Mouse (Mus musculus) left cerebral cortex, postnatal 25 days (tissue): ENCODE data around the gene Gm47955. TPM values are rescaled to one million over a fixed set of nuclear protein-coding genes. Genes with fewer than 3 reads are reported as not detected.
"Not testable (repeated sequence)": the region's sequence is repeated elsewhere in the genome, so short reads cannot be mapped to it uniquely, and the experiment has no call there.

ENCODE experiments used
- DNase-seq, 2 experiments: peaks; one replicate each; pipeline ENCODE4 v3.0.0; 2022; ENCODE audit warnings: low spot score in 2 of 2, mixed read lengths in 1 of 2
- intact Hi-C: fragments of 180-260 bp; cut with DNase I; formaldehyde crosslinking; loops from one replicate; pipeline ENCODE4 v1.15.1; 2025
- total RNA-seq, 2 experiments: library from RNA; stranded (reverse); gene quantifications; 2 replicates each; pipeline ENCODE4 v1.2.3; 2021

Gm47955 gene
- total RNA-seq, 2 experiments from 2014 or later: not detected

GRCm38 (mm10) chr1:82991062-82991461 is 31.0 kb downstream of the Gm47955 start:
- no peak for DNase-seq
- intact Hi-C loops: no loop called here

DNA sequence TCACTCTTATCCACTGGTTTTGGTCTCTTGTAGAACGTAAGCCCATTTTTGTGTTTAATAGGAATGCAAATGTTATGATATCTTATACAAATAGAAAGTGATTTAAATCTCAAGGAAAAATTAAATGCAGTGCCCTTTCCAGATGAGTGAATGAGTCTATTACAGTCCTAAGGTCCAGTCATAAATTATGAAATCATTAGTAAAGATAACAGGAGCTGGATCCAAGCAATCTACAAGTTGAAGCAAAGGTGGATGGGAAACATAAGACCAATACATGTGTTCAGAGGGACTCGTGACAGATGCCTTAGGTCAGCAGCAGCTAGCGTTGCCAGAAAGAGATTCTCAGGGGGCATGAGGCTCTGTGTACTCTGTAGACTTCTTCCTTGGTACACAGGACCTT is 31.5 kb downstream of the Gm47955 start:
- intact Hi-C loops: no loop called here
- no peak for DNase-seq

- DNase-seq: no peak
- intact Hi-C loops: no loop called here
Observed at GRCm38 (mm10) chr1:82992093-82992492, 32.0 kb downstream of the Gm47955 start.

DNA sequence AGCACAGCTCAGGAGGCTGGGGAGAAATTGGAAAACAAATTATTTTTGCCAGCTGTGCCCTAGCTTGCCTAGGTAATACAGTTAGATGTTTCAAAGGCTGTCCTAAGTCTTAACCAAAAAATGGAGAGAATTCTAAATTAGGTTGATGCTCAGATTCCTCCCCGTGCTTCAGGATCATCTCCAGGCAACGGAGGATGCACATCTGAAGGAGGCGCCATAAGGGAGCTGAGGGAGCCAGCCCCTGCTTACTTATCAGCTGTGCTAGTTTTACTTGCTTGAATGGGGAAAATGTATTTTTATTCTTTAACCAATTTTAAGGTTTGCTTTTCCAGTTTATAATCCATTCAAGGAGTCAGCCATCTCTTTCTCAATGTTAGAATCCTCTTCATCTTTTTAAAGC is 33.9 kb downstream of the Gm47955 start:
- intact Hi-C loops: no loop called here
- DNase-seq: no peak

DNA sequence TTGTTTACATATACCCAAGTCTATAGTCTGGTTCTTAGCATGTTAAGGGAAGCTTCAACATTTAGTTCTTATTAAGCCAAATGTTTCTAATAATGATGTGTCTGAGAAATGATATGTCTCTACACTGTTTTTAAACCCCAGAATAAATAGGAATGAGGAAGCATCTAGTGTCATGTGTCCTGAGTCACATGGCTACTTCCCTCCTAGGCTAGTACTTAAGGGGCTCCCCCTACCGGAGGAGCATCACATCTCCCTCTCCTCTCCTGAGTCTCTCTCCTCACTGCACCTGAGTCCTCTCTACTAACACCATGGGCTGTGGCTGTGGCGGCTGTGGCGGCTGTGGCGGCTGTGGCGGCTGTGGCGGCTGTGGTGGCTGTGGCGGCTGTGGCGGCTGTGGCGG is 40.2 kb downstream of the Gm47955 start, which contains the start of gene Gm47959:
TSS of gene Gm47959 (plus strand) at position 243 of the 400 bp plus-strand sequence.
- intact Hi-C loops: not testable (repeated sequence)

DNA sequence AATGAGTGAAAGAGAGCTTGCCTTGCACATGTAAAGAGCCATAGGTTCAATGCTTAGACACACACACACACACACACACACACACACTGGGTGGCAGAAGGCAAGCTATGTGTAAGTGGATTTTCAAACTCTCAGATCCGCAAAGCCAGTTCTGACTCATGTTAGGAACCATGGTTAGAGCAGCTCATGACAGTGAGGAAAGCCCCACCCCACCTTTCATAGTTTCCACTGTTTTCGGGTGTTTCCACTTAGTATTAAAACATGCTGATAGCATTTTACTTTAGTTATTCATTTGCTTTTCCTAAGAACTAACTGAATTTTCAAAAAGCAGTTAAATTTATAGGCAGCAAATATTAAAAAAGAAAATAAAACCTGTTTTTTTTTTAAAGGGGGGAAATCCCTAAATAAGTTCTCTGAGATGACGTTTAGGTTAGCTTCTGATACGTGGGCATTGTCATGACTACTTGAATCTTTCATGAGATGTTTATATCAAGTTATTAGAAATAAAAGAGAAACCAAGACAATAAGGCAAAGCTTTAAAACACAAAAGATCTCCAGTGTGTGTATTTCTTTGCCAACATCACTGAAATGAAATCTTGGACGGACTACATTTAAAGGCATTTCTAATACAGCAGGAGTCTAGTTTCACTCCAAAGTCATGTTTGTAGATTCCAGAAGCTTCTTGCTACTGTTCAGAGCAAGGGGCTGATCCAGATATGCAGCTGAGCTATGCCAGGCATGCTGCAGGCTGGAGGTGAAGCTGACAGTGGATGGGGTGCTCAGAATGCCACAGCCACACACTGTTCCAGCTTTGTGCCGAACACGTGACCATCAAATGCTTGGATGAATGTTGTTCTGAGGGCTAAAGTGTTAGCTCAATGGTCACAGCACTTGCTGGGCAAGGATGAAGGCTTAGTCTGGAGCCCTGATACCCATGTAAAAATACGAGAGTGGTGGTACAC is 46.4 kb downstream of the Gm47955 start:
- intact Hi-C loops: no loop called here
- no peak for DNase-seq

More for the DNA sequence above, 40.2 kb downstream of the Gm47955 start, which contains the start of gene Gm47959:
- DNase-seq: not testable (repeated sequence)

- DNase-seq: no peak
- intact Hi-C loops: no loop called here
Observed at GRCm38 (mm10) chr1:83007471-83007870, 47.4 kb downstream of the Gm47955 start.

Other genes with a start within 250 kb of the Gm47955 start
- 100 to 1,000 TPM; 274 to 279 TPM for gene Mff, start 235.4 kb upstream of the Gm47955 start, total RNA-seq
- gene Tm4sf20, start 191.8 kb upstream of the Gm47955 start, total RNA-seq: not detected
- gene Gm47791, start 189.0 kb upstream of the Gm47955 start, total RNA-seq: not detected
- gene Agfg1, start 120.8 kb upstream of the Gm47955 start, total RNA-seq: 10 to 100 TPM; 81.8 to 88.6 TPM
- 1 to 10 TPM in 1 of 2 experiments, under 1 TPM in 1; 0.87 to 1.2 TPM for gene A030005L19Rik, start 47.0 kb upstream of the Gm47955 start, total RNA-seq
- gene A030014E15Rik, start 35.4 kb upstream of the Gm47955 start, total RNA-seq: not detected
- gene Gm6217, start 28.9 kb upstream of the Gm47955 start, total RNA-seq: not detected
- gene A030003K21Rik, start 16.9 kb upstream of the Gm47955 start, total RNA-seq: not detected
- not detected for gene Gm7544, start 4.3 kb upstream of the Gm47955 start, total RNA-seq
- gene Gm47959, start 40.3 kb downstream of the Gm47955 start, total RNA-seq: not detected
- gene Slc19a3, start 78.2 kb downstream of the Gm47955 start, total RNA-seq: 1 to 10 TPM; 2.8 to 2.9 TPM
- not detected for gene Krtap28-10, start 82.2 kb downstream of the Gm47955 start, total RNA-seq
- not detected for gene Gm47969, start 84.6 kb downstream of the Gm47955 start, total RNA-seq
- not detected for gene A030005K14Rik, start 99.1 kb downstream of the Gm47955 start, total RNA-seq
- not detected for gene Krtap28-13, start 100.6 kb downstream of the Gm47955 start, total RNA-seq
- not detected for gene Ccl20, start 156.5 kb downstream of the Gm47955 start, total RNA-seq
- gene Daw1, start 199.5 kb downstream of the Gm47955 start, total RNA-seq: under 1 TPM; 0.32 to 0.39 TPM